Mouse (Mus musculus) induced T-regulatory cell, adult 2 months (primary cell): ENCODE results near the gene Fam219b.

ENCODE experiments used
- DNase-seq: peaks from one replicate; pipeline ENCODE4 v3.0.0-alpha.2; 2012; ENCODE audit warnings: low read depth

Fam219b gene

DNA sequence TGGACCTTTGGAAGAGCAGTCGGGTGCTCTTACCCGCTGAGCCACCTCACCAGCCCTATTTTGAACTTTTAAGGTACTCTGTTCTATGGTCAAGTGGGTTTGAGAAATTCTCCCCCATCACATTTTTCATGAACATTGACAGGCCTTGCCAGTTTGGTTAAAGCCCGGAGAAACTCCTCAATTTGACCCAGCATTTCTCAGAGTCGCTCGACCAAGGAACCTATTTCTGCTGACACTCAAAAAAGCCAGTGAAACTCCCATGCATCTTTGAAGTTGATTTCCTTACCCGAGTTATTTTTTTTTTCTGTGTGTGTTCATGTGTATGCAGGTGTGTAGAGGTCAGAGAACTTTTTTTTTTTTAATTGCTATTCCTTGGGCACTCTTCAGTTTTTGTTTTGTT lies 27.3 kb downstream of the Fam219b start:
- no peak for DNase-seq

- DNase-seq, result no peak
Observed at GRCm38 (mm10) chr9:57565741-57566221, 28.5 kb downstream of the Fam219b start.

DNA sequence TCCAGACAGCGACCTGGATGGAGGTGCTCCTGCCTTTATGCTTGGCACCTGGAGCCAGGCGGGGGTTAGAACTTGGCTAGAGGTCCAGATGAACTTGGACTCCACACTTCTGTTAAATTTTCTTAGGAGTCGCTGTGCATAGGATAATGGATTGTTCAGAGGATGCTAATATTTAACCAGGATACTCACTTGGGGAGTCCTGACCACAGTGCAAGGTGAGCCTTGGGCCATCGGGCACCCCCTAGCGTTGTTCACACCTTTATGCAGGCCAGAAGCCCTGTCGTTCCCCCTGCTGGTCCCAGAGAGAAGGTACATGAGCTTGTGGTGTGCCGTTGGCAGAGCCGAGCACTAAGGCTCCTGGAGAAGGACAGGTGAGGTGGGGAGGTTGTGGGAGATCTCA lies 29.5 kb downstream of the Fam219b start:
- DNase-seq, result no peak

GRCm38 (mm10) chr9:57568500-57568899 lies 31.2 kb downstream of the Fam219b start:
- no peak for DNase-seq

DNA sequence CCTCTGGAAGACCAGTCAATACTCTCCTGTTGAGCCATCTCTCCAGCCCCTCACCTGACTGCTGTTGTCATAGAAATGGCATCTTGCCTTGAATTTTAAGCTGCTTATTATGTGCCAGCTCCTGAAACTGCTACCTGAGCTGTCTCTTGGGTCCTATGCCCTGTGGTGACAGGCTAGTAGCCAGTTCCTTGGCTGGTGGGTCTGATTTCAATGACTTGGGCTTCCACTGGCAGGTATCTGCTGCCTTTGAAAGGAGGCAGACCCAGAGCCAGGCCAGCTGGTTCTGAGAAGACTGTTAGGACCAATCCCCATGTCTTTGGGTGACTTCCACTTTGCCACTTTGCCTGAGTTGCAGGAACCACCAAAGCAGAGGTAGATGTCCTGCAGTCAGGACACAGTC lies 37.1 kb downstream of the Fam219b start:
- DNase-seq, result no peak

DNA sequence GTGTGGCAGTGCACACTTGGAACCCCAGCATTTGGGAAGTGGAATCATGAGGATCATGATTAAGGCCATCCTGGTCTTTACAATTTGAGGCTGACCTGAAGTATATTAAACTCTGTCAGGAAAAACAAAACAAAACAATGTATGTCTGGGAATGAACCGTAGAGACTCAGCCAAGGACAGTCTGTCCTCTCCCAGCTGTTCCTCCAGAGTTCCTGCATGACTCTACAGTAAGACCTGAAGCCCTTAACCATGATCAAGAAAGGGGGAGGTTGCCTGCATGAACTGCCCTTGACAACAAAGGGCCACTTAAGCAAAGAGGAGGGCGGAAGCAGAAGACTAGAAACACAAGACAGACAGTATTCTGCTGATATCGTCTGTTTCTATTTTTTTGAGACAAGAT lies 38.2 kb downstream of the Fam219b start:
- no peak for DNase-seq

- DNase-seq, result peak; percentile 65
Observed at GRCm38 (mm10) chr9:57577144-57577849, 40.0 kb downstream of the Fam219b start.

- peak; percentile 67 for DNase-seq
Observed at GRCm38 (mm10) chr9:57584991-57585390, 47.7 kb downstream of the Fam219b start.

- peak; percentile 87 for DNase-seq
Observed at GRCm38 (mm10) chr9:57589224-57590126, 52.1 kb downstream of the Fam219b start, which contains the start of gene Ulk3. TSS of gene Ulk3 (plus strand) at chr9:57589452.

GRCm38 (mm10) chr9:57590726-57591125 lies 53.4 kb downstream of the Fam219b start:
- DNase-seq, result peak; percentile 24
